Comparison of ENCODE assay signal across 16 mouse cellular contexts in genomic region chr2:179573331-179573730, GRCm38 (mm10).
"Had no signal": no experiment of that assay in that cellular context is flagged by ENCODE, and none has a peak within 500 bp of the region (broad histone marks: within the 10 kb centered on the region; RNA-seq: fewer than 3 reads in every experiment).

No protein-coding gene starts in this region.

- H3K27me3 ChIP-seq: limb, embryonic 15.5 days; liver, embryonic 12.5 days; stomach, embryonic 15.5 days had no signal

- DNase-seq: kidney, adult 9 months; kidney, postnatal 10 days; kidney, postnatal 4 days; left cerebral cortex, postnatal 4 days; lung, embryonic 14.5 days; lung, postnatal 10 days; lung, postnatal 4 days; right cerebral cortex, postnatal 14 days; thymus, adult 2 months; thymus, postnatal 25 days had no signal

- H3K9ac ChIP-seq: limb, embryonic 15.5 days; liver, embryonic 12.5 days; lung, embryonic 14.5 days; midbrain, embryonic 12.5 days; stomach, embryonic 15.5 days had no signal

- H3K4me3 ChIP-seq: layer of hippocampus, adult 2 months; limb, embryonic 15.5 days; liver, embryonic 12.5 days; midbrain, embryonic 12.5 days; stomach, embryonic 15.5 days had no signal

- H3K27ac ChIP-seq: layer of hippocampus, adult 2 months; limb, embryonic 15.5 days; liver, embryonic 12.5 days; midbrain, embryonic 12.5 days; stomach, embryonic 15.5 days had no signal

- H3K9me3 ChIP-seq: limb, embryonic 15.5 days; liver, embryonic 12.5 days; midbrain, embryonic 12.5 days; stomach, embryonic 15.5 days had no signal

- H3K4me2 ChIP-seq: limb, embryonic 15.5 days; liver, embryonic 12.5 days; lung, embryonic 14.5 days; midbrain, embryonic 12.5 days; stomach, embryonic 15.5 days had no signal

- ATAC-seq: intestine, postnatal 0 days; liver, embryonic 12.5 days had no signal

- H3K4me1 ChIP-seq: liver, embryonic 12.5 days; stomach, embryonic 15.5 days had no signal

- H3K36me3 ChIP-seq: limb, embryonic 15.5 days; liver, embryonic 12.5 days; midbrain, embryonic 12.5 days; stomach, embryonic 15.5 days had no signal
